Mouse (Mus musculus): ENCODE data around the gene Saa2. TPM values are rescaled to one million over a fixed set of nuclear protein-coding genes. Genes with fewer than 3 reads are reported as not detected.
A peak's percentile ranks its signal among the peaks of the same experiment; 100 is the strongest.

Saa2 gene
- polyA plus RNA-seq (2016; fragmentation: Nextera tagmentation; extraction: Ambion mirVana), result 0.19 TPM in 1 of 2 replicates, not detected in the other

DNA sequence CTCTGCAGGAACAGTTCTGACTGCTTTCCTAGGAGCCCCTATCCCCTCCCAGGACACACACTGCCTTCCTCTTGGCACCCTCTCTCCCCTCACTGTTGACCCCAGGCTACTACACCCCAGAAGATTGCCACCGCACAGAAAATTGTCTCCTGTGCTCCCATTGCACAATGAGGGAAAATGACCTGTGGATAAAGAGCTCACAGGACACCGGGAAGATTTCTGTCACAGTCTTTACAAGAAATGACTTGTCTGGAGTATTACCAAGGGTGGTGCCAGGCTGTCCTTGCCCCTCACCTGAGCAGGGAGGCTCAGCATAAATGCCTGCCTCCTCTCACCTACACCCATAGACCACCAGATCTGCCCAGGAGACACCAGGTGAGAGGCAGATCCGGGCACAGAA lies at the start of gene Saa2:
Gene Saa2 (plus strand): TSS at position 301 of the 400 bp plus-strand sequence.
- no peaks in the 10 kb centered on the region for H3K36me3 ChIP-seq
- 83% methylated on average over 3 of the region's 3 CpGs for WGBS
- H3K4me1 ChIP-seq, result peaks cover 7% of the 10 kb centered on the region; the same call in 1 of the 2 replicates

DNA sequence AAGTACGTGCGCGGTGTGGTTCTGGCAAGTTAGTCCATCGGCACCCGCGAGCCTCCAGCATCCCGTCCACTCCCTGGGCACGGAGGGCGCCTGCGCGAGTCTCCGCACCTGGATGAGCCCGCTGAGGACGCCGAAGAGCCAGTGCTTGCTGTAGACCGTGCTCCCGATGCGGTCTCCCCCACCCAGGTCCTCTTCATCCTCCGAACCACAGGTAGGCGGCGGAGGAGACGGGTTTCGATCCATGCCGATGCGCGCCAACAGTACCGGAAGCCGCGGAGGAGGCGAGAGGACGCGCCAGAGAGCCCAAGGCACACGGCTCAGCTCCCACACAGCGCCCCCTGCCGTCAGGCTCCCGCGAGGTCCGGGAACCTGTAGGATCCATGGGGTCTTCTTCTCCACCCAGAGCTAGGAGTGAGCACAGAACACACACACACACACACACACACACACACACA lies 41.2 kb upstream of the Saa2 start, which contains the start of gene Saal1:
Gene Saal1 (minus strand): TSS at position 291 of the 455 bp plus-strand sequence.
- H3K4me3 ChIP-seq, result peak within 1 kb of the TSS; percentile 94
- H3K27me3 ChIP-seq (ENCODE audit: low read depth, poor library complexity, severe bottlenecking), result no peaks in the 10 kb centered on the region
- under 1% methylated on average over 38 of the region's 38 CpGs for WGBS
- H3K4me1 ChIP-seq, result peaks cover 9% of the 10 kb centered on the region
- DNase-seq (ENCODE audit: low spot score), result peak; percentile 94
- peaks cover 35% of the 10 kb centered on the region for H3K36me3 ChIP-seq
- peak within 1 kb of the TSS; percentile 97 for H3K27ac ChIP-seq (replicated peaks)
- no peaks in the 10 kb centered on the region for H3K9me3 ChIP-seq (replicated peaks)

More for the DNA sequence above, at the start of gene Saa2:
- H3K27me3 ChIP-seq (ENCODE audit: low read depth, poor library complexity, severe bottlenecking), result no peaks in the 10 kb centered on the region
- H3K9me3 ChIP-seq (replicated peaks), result no peaks in the 10 kb centered on the region
- DNase-seq (ENCODE audit: low spot score), result no peak
- no peak within 1 kb of the TSS for H3K27ac ChIP-seq (replicated peaks)
- no peak within 1 kb of the TSS for H3K4me3 ChIP-seq

DNA sequence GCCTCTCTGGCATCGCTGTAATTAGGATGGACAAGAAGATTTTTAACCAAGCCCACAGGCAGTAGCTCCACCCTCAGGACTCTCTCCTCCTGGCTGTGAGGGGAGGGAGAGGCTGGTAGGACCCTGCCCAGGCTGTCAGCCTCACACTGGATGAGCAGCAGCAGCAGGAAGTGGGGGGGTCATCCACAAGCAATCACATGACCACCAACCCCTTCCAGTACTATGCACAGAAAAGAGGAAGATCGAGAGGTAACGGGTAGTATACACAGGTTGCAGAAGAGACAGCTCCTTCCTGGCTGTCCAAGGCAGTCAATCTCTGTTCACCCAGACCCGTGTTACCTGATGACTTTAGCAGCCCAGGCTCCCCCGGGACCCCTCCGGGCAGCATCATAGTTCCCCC lies 39.3 kb upstream of the Saa2 start:
- H3K4me1 ChIP-seq, result peaks cover 9% of the 10 kb centered on the region
- no peaks in the 10 kb centered on the region for H3K9me3 ChIP-seq (replicated peaks)
- H3K36me3 ChIP-seq, result peaks cover 17% of the 10 kb centered on the region
- 81% methylated on average over 6 of the region's 6 CpGs for WGBS
- H3K4me3 ChIP-seq, result no peak overlapping the region
- no peak overlapping the region for H3K27ac ChIP-seq (replicated peaks)
- DNase-seq (ENCODE audit: low spot score), result no peak
- H3K27me3 ChIP-seq (ENCODE audit: low read depth, poor library complexity, severe bottlenecking), result no peaks in the 10 kb centered on the region

DNA sequence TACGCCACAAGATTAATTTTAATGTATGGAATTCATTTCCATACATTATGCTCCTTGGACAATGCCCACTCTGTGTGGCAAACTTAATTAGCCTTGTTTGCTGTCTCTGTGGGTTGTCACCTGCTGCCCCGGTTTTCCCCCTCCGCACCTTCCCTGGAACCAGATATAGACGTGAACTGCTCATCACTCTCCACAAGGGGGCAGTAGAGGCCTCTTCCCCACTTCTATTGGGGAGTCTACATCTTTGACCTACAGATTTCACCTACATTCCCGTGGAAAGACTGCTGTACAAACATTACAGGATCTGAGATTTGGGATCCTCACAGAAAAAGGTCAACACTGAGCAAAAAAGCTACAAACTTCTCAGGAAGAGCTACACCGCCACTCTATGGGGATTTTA lies 37.1 kb upstream of the Saa2 start:
- WGBS, result 36% methylated on average over 6 of the region's 6 CpGs
- H3K4me1 ChIP-seq, result peaks cover 3% of the 10 kb centered on the region
- H3K27ac ChIP-seq (replicated peaks), result no peak overlapping the region
- no peaks in the 10 kb centered on the region for H3K36me3 ChIP-seq
- H3K9me3 ChIP-seq (replicated peaks), result no peaks in the 10 kb centered on the region
- no peak overlapping the region for H3K4me3 ChIP-seq
- H3K27me3 ChIP-seq (ENCODE audit: low read depth, poor library complexity, severe bottlenecking), result no peaks in the 10 kb centered on the region
- peak; percentile 46 for DNase-seq (ENCODE audit: low spot score)

DNA sequence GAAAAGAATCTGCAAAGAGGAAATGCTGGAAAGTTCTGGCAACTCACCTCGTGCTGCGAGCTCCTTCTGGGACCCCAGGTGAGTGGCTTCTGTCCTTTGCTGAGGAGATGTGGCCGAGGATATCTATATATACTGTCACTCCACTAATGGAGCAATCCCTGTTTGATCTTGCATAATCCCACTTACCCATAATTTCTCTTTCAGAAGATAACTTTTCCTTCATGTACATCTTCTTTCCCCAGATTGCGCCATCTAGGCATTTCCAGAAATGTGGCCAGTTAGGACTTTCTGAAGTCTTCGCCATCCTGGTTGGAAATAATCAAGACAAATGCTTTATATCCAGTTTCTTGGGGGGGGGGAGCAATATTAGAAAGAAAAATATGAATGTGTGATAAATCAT lies 36.0 kb upstream of the Saa2 start, which contains the start of gene Saa3:
Gene Saa3 (minus strand): TSS at position 101 of the 400 bp plus-strand sequence.
- no peaks in the 10 kb centered on the region for H3K9me3 ChIP-seq (replicated peaks)
- no peaks in the 10 kb centered on the region for H3K36me3 ChIP-seq
- WGBS, result 90% methylated on average over 5 of the region's 5 CpGs
- H3K27ac ChIP-seq (replicated peaks), result no peak within 1 kb of the TSS
- DNase-seq (ENCODE audit: low spot score), result no peak
- H3K27me3 ChIP-seq (ENCODE audit: low read depth, poor library complexity, severe bottlenecking), result 0 out of 2 replicates have a peak, but pooled peaks cover 7% of the 10 kb centered on the region
- H3K4me1 ChIP-seq, result no peaks in the 10 kb centered on the region
- H3K4me3 ChIP-seq, result no peak within 1 kb of the TSS

DNA sequence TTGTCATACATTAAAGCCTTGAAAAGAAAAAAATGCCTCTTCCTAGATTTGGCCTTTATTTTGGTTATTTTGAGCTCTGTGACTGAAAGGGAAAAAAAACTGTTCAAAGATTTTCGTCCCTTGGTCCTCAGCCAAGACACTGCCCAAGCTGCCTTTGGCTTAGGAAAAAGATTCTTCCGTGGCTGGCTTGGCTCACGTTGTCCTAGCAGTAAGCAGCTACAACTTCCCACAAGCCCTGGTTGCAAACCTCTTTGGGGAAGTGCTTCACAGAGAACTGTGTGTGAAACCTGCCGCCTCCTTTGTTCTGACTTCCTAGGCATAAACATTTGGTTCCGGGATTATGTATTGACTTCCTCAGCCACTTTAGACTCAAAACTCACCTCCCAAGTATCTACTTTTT lies 34.7 kb upstream of the Saa2 start:
- H3K9me3 ChIP-seq (replicated peaks), result no peaks in the 10 kb centered on the region
- H3K36me3 ChIP-seq, result no peaks in the 10 kb centered on the region
- 74% methylated on average over 5 of the region's 5 CpGs for WGBS
- H3K27ac ChIP-seq (replicated peaks), result no peak overlapping the region
- 0 out of 2 replicates have a peak, but pooled peaks cover 7% of the 10 kb centered on the region for H3K27me3 ChIP-seq (ENCODE audit: low read depth, poor library complexity, severe bottlenecking)
- no peaks in the 10 kb centered on the region for H3K4me1 ChIP-seq
- DNase-seq (ENCODE audit: low spot score), result no peak
- no peak overlapping the region for H3K4me3 ChIP-seq

DNA sequence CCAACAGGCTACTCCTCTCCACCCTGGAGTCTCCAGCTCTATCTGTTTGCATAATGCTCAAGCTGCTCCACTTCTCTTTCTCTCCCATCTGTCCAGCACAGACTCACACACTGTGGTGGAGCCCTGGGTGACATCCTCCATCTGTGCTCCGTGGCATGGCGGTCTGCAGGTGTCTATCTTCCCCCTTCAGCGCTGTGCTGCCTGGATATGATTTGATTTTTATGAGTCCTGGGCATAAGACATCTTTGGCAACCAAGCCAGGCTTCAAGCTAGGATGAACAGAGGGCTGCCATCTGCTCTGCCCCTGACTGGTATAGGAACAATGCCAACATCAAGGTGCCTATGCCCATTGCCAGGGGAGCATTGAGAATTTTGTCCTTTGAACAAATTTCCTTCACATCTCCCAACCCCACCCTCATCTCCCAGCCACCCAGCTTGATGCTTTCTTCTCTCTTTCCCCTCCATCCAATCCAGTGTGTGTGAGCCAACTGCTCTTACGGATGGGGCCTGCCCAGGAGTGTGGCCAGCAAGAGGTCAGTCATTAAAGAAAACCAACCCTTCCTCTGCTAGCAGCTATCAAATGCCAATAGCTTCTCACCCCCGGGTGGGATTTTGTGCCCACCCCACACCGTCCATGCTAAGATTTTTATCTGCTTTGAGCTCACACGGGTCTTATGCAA lies 32.9 kb upstream of the Saa2 start:
- Histone ChIP-seq H3K27me3 (ENCODE audit: low read depth, poor library complexity, severe bottlenecking) (0 out of 2 replicates have a peak, but pooled peaks cover 7% of the 10 kb centered on the region), H3K4me3 (no peak overlapping the region), H3K4me1 (no peaks in the 10 kb centered on the region), H3K36me3 (no peaks in the 10 kb centered on the region), H3K27ac (replicated peaks) (no peak overlapping the region), H3K9me3 (replicated peaks) (no peaks in the 10 kb centered on the region)
- 86% methylated on average over 7 of the region's 7 CpGs for WGBS
- no peak for DNase-seq (ENCODE audit: low spot score)

DNA sequence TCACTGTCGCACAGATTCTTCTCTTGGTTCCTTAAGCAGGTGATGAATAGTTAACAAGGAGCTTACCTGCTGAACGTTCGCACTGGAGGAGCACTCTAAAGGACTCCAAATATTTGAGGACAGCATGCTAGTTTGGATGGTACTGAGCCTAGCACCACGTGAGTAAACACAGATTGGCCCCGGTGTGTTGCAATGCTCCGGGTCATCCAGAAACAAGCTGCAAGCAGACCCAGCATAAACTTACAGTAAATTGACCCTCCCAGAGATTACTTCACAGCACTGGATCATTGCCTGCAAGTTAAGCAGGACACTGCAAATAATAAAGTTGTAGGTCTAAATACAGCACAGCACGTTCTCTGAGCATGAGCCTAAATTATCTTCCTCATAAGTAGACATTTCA lies 32.1 kb upstream of the Saa2 start:
- no peaks in the 10 kb centered on the region for H3K4me1 ChIP-seq
- no peaks in the 10 kb centered on the region for H3K36me3 ChIP-seq
- no peak overlapping the region for H3K27ac ChIP-seq (replicated peaks)
- 88% methylated on average over 7 of the region's 7 CpGs for WGBS
- no peak for DNase-seq (ENCODE audit: low spot score)
- no peak overlapping the region for H3K4me3 ChIP-seq
- no peaks in the 10 kb centered on the region for H3K9me3 ChIP-seq (replicated peaks)
- 0 out of 2 replicates have a peak, but pooled peaks cover 7% of the 10 kb centered on the region for H3K27me3 ChIP-seq (ENCODE audit: low read depth, poor library complexity, severe bottlenecking)

DNA sequence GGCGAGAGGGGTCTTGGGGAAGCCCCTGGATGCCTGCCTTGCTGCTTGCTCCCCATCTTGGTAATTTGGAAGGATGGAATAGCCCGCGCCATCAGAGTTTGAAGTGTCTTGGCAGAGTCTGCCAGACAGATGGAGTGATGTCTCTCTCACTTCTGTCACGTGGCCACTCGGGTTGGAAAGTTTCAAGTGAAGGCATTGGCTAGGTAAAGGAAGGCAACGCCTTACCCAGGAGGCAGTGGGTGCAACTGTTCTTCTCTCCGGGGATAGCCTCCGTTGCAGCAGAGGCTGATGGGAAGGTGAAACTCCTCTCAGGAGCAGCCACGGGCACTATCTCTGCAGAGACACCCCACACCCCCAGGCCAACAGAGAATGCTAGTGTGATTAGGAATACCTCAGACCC lies 31.1 kb upstream of the Saa2 start:
- Histone ChIP-seq H3K4me3 (no peak overlapping the region), H3K27ac (replicated peaks) (no peak overlapping the region), H3K4me1 (no peaks in the 10 kb centered on the region), H3K9me3 (replicated peaks) (no peaks in the 10 kb centered on the region), H3K36me3 (no peaks in the 10 kb centered on the region), H3K27me3 (ENCODE audit: low read depth, poor library complexity, severe bottlenecking) (0 out of 2 replicates have a peak, but pooled peaks cover 7% of the 10 kb centered on the region)
- 81% methylated on average over 9 of the region's 9 CpGs for WGBS
- no peak for DNase-seq (ENCODE audit: low spot score)

DNA sequence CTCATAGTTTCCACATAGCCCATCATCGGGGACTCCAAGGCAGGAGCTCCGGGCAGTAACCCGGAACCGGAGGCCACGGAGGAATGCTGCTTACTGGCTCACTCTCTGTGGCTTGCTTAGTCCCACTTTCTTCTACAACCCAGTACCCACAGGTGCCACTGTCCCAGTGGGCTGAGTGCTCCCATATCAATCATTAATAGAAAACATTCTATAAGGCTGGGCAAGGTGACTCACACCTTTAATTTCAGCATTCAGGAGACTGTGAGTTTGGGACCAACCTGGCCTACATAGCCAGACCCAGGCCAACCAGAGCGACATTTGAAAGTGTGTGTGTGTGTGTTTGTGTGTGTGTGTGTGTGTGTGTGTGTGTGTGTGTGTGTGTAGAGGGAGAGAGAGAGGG lies 28.2 kb upstream of the Saa2 start:
- no peak for DNase-seq (ENCODE audit: low spot score)
- Histone ChIP-seq H3K27ac (replicated peaks) (no peak overlapping the region), H3K9me3 (replicated peaks) (no peaks in the 10 kb centered on the region), H3K4me1 (no peaks in the 10 kb centered on the region), H3K36me3 (no peaks in the 10 kb centered on the region), H3K27me3 (ENCODE audit: low read depth, poor library complexity, severe bottlenecking) (0 out of 2 replicates have a peak, but pooled peaks cover 7% of the 10 kb centered on the region), H3K4me3 (no peak overlapping the region)
- WGBS, result 97% methylated on average over 6 of the region's 6 CpGs

DNA sequence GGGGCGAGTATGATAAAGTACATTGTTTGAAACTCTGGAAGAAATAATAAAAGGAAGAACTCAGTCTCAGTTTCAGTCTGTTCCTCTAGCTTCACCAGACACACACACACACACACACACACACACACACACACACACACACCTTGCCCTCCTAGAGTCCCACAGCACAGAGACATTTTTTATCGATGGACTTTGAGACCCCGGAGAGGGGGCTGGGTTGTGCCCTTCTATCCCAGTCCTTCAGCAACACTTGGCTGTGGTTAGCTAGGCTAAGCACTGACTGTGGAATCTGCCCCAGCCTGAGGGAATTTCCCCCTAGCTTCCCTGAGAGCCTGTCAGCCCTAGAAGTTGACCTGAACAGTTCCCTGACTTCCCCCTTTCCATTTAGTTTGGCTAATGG lies 27.7 kb upstream of the Saa2 start:
- H3K9me3 ChIP-seq (replicated peaks), result no peaks in the 10 kb centered on the region
- 92% methylated on average over 3 of the region's 3 CpGs for whole genome bisulfite sequencing
- no peak overlapping the region for H3K27ac ChIP-seq (replicated peaks)
- H3K36me3 ChIP-seq, result no peaks in the 10 kb centered on the region
- DNase-seq (ENCODE audit: low spot score), result no peak
- 0 out of 2 replicates have a peak, but pooled peaks cover 7% of the 10 kb centered on the region for H3K27me3 ChIP-seq (ENCODE audit: low read depth, poor library complexity, severe bottlenecking)
- no peaks in the 10 kb centered on the region for H3K4me1 ChIP-seq
- H3K4me3 ChIP-seq, result no peak overlapping the region

DNA sequence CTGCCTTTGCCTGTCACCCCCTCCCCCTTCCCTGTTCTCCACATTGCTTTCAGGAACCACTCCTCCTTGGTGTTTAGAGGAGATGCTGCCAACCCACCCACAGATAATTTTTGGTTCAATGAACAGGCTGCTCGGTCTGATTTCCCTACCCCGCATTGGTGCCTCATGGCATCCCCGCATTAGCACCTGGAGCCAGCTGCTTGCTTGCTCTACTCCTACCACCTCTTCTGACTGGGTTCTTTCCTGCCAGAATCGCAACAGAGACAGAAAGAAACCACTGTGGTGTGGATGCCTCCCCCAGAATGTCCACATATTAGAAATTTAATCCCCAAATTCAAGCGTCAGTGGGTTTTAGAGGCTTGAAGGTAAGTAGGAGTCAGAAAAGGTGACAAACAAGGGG lies 27.2 kb upstream of the Saa2 start:
- Histone ChIP-seq H3K4me3 (no peak overlapping the region), H3K9me3 (replicated peaks) (no peaks in the 10 kb centered on the region), H3K27me3 (ENCODE audit: low read depth, poor library complexity, severe bottlenecking) (0 out of 2 replicates have a peak, but pooled peaks cover 7% of the 10 kb centered on the region), H3K4me1 (no peaks in the 10 kb centered on the region), H3K27ac (replicated peaks) (no peak overlapping the region), H3K36me3 (no peaks in the 10 kb centered on the region)
- DNase-seq (ENCODE audit: low spot score), result no peak
- WGBS, result 83% methylated on average over 5 of the region's 5 CpGs

DNA sequence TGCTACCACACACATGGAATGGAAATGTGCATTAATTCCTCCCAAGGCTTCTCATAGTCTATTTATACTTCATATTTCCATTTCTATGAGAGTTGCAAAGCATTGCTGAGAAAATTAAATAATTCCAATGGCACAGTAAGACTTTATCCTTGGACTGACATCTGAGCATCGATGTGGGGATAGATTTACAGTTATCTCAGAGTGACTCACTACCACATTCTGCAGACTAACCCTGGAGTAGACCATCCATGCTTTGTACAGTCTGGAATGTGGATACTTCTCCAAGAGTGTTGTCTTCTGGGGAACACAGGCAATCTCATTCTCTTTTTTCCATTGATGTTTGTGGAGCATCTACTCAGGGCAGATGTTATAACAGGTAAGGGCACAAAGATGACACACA lies 24.0 kb upstream of the Saa2 start:
- no peaks in the 10 kb centered on the region for H3K36me3 ChIP-seq
- H3K4me3 ChIP-seq, result no peak overlapping the region
- DNase-seq (ENCODE audit: low spot score), result no peak
- H3K27me3 ChIP-seq (ENCODE audit: low read depth, poor library complexity, severe bottlenecking), result no peaks in the 10 kb centered on the region
- H3K4me1 ChIP-seq, result no peaks in the 10 kb centered on the region
- H3K27ac ChIP-seq (replicated peaks), result no peak overlapping the region
- WGBS, result 85% methylated on average over 1 of the region's 1 CpGs
- H3K9me3 ChIP-seq (replicated peaks), result no peaks in the 10 kb centered on the region
